Mouse (Mus musculus): Measurements from ENCODE around the gene Nobox. TPM values are rescaled to one million over a fixed set of nuclear protein-coding genes. Genes with fewer than 3 reads are reported as not detected.
A peak's percentile ranks its signal among the peaks of the same experiment; 100 is the strongest.

The Nobox gene
- polyA plus RNA-seq, 1 experiment from 2014 or later, result not detected

DNA sequence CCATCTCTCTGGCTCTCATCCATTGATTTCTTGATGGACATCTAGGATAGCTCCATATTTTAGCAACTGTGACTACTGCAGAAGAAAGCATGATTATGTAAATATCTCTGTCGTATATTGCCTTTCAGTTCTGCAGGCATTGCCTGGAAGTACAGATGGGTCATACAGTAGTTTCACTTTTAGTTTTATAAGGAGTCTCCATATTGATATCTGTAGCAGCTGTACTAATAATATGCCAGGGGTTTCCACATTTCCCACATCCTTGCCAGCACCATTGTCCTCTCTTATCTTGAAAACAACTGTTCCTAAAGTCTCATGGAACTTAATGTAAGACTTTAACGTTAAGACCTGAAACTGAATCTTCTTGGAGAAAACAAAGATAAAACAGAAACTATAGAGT is 48.6 kb downstream of the Nobox start:
- H3K27ac ChIP-seq (replicated peaks; ENCODE audit: low read depth, low read length), result no peak overlapping the region
- no peak overlapping the region for H3K4me2 ChIP-seq (ENCODE audit: low read length)
- no peak for ATAC-seq (ENCODE audit: low FRiP score, low TSS enrichment)
- H3K36me3 ChIP-seq (ENCODE audit: control insufficient read depth, insufficient read depth, low read length), result no peaks in the 10 kb centered on the region
- peaks cover 9% of the 10 kb centered on the region; the same call in 1 of the 2 replicates for H3K27me3 ChIP-seq (ENCODE audit: control insufficient read depth, insufficient read depth, low read length)
- no peak for DNase-seq
- WGBS, result 76% methylated on average over 2 of the region's 2 CpGs
- no peak overlapping the region for H3K9ac ChIP-seq (replicated peaks; ENCODE audit: low read length)
- H3K9me3 ChIP-seq (ENCODE audit: control insufficient read depth, low read length), result no peaks in the 10 kb centered on the region
- no peak overlapping the region for H3K4me3 ChIP-seq (replicated peaks; ENCODE audit: low read depth, low read length)
- H3K4me1 ChIP-seq (ENCODE audit: control insufficient read depth, insufficient read depth, low read length), result peaks cover 7% of the 10 kb centered on the region

GRCm38 (mm10) chr6:43254193-43254926 is 55.0 kb downstream of the Nobox start:
- peak; percentile 41 for DNase-seq
- Histone ChIP-seq H3K9ac (replicated peaks; ENCODE audit: low read length) (no peak overlapping the region), H3K27ac (replicated peaks; ENCODE audit: low read depth, low read length) (no peak overlapping the region), H3K4me2 (ENCODE audit: low read length) (no peak overlapping the region), H3K4me3 (replicated peaks; ENCODE audit: low read depth, low read length) (no peak overlapping the region), H3K9me3 (ENCODE audit: control insufficient read depth, low read length) (no peaks in the 10 kb centered on the region), H3K36me3 (ENCODE audit: control insufficient read depth, insufficient read depth, low read length) (no peaks in the 10 kb centered on the region), H3K27me3 (ENCODE audit: control insufficient read depth, insufficient read depth, low read length) (no peaks in the 10 kb centered on the region), H3K4me1 (ENCODE audit: control insufficient read depth, insufficient read depth, low read length) (no peaks in the 10 kb centered on the region)
- ATAC-seq (ENCODE audit: low FRiP score, low TSS enrichment), result no peak
- WGBS, result 69% methylated on average over 7 of the region's 7 CpGs

Other genes starting within 250 kb of the Nobox start
- not detected in 2 replicates for gene Olfr441, start 203.2 kb downstream of the Nobox start, polyA plus RNA-seq (2014; fragmentation: Nextera tagmentation; extraction: Ambion mirVana)
- gene Olfr237-ps1, start 163.0 kb downstream of the Nobox start, polyA plus RNA-seq (2014; fragmentation: Nextera tagmentation; extraction: Ambion mirVana), result 0.05 TPM in 1 of 2 replicates, not detected in the other
- gene Olfr437, start 146.3 kb downstream of the Nobox start, polyA plus RNA-seq (2014; fragmentation: Nextera tagmentation; extraction: Ambion mirVana), result not detected in 2 replicates
- gene Olfr13, start 137.4 kb downstream of the Nobox start, polyA plus RNA-seq (2014; fragmentation: Nextera tagmentation; extraction: Ambion mirVana), result not detected in 2 replicates
- not detected in 2 replicates for gene Olfr435, start 112.4 kb downstream of the Nobox start, polyA plus RNA-seq (2014; fragmentation: Nextera tagmentation; extraction: Ambion mirVana)
- not detected in 2 replicates for gene Olfr434, start 96.5 kb downstream of the Nobox start, polyA plus RNA-seq (2014; fragmentation: Nextera tagmentation; extraction: Ambion mirVana)
- not detected in 2 replicates for gene Olfr47, start 78.0 kb downstream of the Nobox start, polyA plus RNA-seq (2014; fragmentation: Nextera tagmentation; extraction: Ambion mirVana)
- gene Arhgef5, start 44.0 kb downstream of the Nobox start, polyA plus RNA-seq (2014; fragmentation: Nextera tagmentation; extraction: Ambion mirVana), result 0.89 and 2.6 TPM in 2 replicates